Mouse (Mus musculus) CH12F3 (cell line): ENCODE data around the gene Crtc1.

Experiments
- in situ Hi-C: fragments of 300-500 bp; cut with MboI; formaldehyde crosslinking; loops from 2 replicates; pipeline ENCODE4 v1.14.3; 2020; ENCODE audit warnings: low sequenced_read_pairs

Crtc1 gene

DNA sequence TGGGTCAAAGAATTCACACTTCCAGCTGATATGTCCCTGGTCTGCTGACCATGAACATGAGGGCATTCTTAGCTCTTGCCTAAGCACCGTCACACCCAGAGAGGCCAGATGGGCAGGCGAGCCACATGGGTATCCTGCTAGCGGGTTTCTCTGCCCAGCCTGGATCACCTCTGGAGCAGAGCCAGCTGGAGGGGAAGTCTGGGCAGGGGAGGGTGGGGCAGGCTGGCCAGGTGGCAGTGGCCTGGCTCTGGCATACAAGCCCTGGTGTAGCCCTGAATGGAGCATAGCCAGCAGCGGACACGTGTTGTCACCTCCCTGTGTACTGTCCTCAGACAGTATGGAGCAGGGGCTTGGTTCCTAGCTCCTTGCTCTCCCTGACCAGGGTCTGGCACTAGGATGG lies 43.7 kb downstream of the Crtc1 start:
- in situ Hi-C loops: no loop called here

DNA sequence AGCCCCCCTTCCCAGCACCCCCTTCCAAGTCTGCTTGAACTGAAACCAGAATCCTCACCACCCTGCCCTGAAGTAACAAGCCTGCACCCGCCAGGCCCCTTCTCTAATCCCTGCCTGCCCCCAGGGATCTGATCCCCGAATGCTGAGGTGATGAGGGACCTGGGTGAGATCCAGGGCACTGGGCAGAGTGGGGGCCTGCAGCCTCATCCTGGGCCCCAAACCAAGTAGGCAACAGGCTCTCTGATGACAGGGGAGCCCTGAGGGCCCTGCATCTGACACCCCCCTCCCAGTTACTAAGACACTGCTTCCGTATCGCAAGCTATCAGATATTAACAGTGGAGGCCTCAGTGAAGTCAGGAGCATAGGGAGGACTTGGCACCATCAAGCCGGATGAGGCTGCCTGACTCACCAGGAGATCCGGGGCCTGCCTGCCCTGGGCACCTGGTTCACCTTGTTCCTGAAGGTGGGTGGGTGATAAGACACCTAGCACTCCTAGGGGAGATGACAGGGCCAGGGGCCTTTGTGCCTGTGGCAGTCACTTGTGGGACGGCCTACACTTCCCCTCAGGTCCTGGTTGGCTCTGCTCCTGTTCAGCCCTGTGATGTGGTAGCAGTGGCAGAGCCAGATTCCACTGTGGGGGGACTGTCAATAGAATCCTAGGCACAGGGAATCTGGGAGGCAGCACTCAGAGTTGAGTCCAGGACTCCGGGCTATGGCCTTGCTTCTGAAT lies 44.9 kb downstream of the Crtc1 start:
- in situ Hi-C loops: no loop called here

DNA sequence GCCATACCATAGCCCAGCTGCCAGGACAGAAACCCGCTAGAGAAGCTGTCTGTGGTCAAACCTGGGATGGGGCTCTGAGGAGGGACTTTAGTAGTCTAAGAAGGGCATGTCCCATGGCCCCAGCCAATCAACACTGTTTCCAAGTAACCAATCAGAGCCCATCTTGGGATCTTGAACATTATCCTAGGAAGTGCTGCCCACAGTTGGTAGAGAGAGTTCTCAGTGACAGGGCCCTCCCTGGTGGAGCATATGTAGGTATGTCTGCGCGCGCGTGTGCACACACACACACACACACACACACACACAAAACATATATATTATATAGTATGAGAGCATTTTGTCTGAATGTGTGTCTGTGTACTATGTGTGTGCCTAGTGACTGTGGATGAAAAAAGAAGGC lies 46.3 kb downstream of the Crtc1 start:
- in situ Hi-C loops: no loop called here

DNA sequence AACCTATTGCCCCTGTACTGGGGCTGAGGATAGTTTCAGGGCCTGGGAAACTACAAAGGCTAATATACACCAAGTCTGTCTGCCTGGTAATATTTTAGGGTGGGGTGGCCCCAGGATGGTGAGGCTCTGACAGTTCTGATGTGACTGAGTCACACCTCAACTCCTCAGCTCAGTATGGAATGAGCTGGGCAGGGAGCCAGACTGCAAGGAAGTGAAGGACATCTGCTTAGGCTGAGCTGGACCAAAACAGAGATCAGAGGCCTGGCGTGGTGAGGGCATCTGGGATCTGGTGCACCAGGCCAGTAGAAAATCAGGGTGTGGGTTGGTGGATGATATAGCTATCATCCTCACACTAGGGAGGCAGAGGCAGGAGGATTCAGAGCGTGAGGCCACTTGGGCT lies 49.7 kb downstream of the Crtc1 start:
- in situ Hi-C loops: no loop called here

DNA sequence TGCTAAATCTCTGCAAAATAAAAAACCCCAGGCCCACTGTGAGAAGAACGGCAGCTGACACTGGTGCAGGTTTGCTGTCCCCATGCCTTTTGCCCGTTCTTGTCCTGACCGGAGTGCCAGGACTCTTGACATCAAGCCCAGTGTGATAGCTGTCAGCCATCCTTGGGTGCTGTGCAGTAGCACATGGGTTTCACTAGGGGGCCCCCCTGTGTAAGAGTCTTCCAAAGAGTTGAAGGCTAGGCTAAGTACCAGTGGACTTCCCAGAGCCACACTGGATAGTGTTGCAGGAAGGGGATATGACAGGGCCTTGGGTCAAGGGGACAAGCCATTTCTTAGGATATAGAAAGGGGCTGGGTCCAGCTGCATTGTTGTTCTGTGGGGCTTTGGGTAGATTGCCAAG lies 56.1 kb downstream of the Crtc1 start:
- in situ Hi-C loops: no loop called here

DNA sequence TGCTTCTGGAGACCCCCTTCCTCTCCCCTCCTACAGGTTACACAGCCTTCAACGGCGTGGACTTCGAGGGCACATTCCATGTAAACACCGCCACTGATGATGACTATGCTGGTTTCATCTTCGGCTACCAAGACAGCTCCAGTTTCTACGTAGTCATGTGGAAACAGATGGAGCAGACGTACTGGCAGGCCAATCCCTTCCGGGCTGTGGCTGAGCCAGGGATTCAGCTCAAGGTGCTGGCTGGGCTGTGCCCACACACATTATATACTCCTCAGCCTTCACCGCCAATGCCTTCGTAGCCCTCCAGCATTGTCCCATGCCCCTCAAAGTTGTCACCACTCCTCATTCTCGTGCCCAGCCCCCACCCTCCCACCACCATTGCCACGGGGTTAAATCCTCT lies 59.3 kb downstream of the Crtc1 start:
- in situ Hi-C loops: no loop called here

DNA sequence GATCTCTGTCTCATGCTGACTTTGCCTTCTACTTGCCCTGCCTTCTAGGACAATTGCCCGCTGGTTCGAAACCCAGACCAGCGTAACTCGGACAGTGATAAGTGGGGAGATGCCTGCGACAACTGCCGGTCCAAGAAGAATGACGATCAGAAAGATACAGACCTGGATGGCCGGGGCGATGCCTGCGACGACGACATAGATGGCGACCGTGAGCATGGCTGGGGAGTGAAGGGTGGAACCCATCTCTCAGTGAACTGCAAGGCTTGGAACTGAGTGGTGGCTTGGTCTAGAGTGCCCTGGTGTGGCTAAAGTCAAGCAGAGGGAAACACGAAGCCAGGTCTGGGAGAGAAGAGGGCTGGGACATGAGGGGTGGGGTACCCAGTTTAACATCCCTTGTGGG lies 62.3 kb downstream of the Crtc1 start:
- in situ Hi-C loops: no loop called here

DNA sequence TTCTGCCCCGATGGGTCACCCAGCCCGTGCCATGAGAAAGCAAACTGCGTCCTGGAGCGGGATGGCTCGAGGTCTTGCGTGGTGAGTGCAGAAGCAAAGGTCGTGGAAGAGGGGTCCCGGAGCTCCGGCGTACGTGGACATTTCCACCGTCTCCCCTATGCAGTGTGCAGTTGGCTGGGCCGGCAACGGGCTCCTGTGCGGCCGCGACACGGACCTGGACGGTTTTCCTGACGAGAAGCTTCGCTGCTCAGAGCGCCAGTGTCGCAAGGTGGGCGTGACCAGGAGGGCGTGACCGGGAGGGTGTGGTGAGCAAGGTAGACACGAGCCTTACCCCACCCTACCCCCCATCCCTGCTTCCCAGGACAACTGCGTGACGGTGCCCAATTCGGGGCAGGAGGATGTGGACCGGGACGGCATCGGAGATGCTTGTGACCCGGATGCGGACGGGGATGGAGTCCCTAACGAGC lies 63.1 kb downstream of the Crtc1 start:
- in situ Hi-C loops: no loop called here

DNA sequence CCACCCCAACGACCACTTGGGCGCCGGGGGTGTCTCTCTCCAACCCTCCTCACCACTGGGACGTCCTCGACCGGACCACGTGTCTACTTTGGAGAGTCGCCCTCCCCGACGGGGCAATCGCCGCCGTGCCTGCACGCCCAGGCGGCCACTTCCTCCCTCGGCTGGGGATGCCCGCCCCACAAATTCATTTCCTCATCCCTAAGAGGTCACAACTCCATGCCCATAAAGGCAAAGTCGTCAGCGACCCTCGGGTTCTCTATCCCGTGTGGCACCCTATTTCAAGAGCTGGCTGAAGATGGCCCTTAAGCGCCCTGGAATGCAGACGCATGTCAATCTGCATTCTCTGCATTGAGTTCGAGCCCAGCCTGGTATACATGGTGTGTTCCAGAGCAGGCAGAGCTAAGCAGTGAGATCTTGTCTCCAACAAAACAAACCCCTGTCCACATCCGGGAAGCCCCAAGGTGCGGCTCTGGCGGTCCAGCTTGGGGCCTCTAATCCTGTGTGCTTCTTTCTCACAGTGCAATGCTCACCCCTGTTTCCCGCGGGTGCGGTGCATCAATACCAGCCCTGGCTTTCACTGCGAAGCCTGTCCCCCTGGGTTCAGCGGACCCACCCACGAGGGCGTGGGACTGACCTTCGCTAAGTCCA lies 64.0 kb downstream of the Crtc1 start:
- in situ Hi-C loops: no loop called here

DNA sequence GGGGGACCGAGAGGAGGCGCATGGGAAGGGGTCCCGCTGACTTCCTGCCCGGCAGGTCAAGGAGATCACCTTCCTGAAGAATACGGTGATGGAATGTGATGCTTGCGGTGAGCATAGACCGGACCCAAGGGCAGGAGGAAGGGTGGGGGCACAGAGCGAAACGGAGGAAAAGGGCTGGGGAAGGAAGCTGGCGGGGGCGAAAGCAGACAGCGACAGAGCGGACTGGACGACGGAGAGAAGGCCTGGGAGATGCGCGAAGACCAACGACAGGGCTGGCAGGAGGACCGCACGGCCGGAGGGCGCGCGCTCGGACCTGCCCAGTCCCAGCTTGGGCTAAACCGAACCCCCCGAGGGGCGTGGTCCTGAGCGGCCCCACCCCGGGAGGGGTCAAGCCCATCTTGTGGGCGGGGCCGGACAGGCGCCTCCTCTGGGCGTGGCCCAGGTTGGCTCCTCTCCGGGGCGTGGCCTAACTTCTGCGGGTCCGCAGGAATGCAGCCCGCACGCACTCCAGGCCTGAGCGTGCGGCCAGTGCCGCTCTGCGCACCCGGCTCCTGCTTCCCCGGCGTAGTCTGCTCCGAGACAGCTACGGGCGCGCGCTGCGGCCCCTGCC lies 65.0 kb downstream of the Crtc1 start:
- in situ Hi-C loops: no loop called here

DNA sequence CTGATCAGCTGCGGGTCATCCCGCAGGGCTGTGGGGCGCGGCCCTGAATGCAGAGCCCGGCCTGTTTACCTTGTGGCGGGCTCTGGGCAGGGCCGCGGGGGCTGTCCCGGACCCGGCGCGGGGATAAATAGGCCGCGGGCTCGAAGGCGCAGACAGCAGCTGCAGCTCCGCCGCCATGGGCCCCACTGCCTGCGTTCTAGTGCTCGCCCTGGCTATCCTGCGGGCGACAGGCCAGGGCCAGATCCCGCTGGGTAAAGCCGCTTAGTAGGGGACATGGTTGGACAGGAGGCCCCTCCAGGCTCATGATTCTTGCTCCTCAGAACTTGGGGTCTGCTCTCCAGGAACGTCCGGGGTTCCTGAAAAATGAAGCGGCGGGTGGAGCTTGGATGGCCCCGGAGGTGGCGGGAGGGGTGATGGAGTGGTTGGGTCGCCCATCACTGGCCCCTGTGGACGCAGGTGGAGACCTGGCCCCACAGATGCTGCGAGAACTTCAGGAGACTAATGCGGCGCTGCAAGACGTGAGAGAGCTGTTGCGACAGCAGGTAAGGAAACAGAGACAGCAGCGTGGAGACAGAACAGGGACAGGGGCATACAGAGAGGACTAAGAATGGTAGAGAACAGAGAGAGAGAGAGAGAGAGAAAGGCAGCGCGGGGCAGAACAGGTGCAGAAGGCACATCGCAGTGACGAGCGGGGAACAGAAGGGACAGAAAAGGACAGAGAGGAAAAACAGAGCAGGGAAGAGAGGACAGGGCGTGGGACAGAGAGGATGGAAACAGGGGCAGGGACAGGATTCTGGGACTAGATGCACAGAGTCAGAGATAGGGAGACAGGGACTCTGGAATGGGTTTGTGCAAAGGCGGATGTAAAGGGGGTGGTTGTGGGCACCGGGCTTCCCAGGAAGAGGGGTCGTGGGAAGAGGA lies 65.7 kb downstream of the Crtc1 start, which contains the start of gene Comp:
Comp (plus strand) TSS at position 162 of the 921 bp plus-strand sequence.
- in situ Hi-C loops: no loop called here

DNA sequence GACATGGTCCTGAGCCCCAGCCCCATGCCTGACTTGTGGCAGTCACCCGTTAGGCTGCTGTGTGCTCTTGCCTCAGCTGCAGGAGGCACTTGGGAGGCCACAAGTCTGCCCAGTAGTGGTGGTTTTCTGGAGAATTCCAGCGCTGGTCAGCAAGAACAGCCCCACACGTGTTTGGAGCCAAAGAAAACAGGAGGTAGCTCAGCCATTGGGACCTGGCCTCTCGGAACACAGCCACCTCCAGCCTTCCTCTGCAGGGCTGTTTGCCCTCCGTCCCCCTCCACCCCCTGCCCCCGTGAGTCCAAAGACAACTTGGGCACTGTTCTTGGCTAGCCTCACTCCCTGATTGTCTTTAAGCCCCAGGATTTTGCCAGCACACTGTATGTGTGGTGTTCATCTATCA lies 67.4 kb downstream of the Crtc1 start:
- in situ Hi-C loops: no loop called here

DNA sequence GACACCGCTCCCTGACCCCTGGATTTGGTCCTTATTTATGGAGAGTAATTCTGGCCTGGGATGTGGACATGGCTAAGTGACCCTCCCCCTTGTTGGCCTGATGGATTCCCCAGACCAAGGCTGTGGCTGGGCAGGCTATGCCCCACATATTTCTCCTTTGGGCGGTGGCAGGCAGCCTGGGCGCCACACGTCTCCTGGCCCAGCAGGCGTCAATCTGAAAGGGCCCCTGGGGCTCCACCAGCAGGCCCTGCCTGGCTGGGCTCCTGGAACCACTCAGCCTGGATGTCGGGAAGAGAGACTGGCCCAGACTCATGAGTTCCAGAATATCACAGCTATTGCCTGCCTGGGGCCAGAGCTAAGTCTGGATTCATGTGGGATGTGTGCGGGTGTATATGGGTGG lies 68.9 kb downstream of the Crtc1 start:
- in situ Hi-C loops: no loop called here

DNA sequence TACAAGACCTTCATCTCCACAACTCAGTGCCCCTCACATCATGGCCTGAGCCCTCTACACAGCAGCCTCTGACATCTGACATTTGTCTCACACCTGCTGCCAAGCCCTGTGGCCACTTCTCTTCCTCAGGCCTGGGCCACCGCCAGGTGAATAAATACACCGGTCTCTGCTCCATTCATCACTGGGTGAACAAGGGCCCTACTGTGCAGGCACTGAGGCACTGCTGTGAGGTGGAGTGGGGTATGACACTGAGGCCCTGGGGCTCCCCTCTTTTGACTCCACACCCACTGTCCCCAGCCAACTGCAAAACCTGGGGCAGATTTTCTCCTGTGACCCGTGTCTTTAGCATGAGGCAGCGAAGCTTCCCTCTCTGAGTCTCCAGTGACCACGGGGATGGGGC lies 72.8 kb downstream of the Crtc1 start:
- in situ Hi-C loops: no loop called here

DNA sequence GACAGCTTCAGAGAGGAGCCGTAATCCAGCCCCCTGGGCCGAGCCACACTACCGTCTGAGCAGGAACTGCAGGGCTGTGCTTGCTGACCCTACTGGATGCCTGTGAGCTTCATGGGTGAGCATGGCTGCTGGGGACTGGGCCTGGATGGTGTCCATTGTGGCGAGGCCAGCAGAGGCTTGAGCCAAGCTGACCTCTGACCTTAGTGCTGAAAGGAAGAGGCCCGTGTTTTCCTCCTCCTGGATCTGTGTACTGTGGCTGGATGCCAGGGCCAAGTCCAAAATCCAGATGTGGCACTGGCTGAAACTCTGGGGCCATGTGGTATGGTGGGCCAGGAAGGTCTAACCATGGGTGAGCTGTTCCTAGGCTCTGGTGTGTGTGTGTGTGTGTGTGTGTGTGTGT lies 75.3 kb downstream of the Crtc1 start:
- in situ Hi-C loops: no loop called here

DNA sequence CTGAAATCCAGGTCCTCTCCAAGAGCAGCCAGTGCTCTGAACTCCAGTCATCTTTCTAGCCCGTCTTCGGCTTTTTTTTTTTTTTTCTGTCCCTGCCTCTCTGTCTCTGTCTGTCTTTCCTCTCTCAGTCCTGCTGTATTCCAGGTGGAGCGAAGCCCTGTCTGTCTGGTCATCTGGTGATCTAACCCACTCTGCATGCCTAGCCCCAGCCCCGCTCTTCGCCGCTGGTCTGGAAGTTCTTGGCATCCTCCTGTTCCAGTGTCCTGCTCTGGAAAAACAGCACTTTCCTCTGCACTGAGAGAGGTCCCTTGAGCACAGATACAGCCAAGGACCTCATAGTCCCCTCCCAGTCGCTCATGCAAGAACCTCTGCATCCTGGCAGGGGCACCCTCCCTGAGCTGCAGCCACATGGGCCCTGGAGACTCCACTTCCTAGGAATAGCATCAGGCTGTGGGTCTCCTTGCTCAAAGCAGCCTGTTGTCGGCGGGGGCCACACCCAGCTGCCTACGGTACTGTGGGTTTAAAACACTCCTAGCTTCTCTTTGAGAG lies 77.8 kb downstream of the Crtc1 start:
- in situ Hi-C loops: no loop called here

DNA sequence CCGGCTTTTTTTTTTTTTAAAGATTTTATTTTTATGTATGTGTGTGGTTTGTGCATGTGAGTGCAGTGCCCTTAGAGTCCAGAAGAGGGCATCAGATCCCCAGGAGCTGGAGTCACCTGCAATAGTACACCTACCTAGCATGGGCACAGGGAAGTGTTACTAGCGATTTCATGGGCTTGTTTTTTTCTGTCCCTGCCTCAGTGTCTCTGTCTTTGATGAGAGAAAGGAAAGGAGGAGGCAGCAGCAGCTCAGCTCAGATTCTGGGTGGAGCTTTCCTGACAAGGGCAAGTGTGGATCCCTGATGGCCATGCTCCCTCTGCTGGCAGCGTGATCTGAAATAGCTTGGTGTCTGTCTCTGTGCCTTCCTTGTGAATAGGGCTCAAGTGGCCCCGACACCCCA lies 78.6 kb downstream of the Crtc1 start:
- in situ Hi-C loops: no loop called here

DNA sequence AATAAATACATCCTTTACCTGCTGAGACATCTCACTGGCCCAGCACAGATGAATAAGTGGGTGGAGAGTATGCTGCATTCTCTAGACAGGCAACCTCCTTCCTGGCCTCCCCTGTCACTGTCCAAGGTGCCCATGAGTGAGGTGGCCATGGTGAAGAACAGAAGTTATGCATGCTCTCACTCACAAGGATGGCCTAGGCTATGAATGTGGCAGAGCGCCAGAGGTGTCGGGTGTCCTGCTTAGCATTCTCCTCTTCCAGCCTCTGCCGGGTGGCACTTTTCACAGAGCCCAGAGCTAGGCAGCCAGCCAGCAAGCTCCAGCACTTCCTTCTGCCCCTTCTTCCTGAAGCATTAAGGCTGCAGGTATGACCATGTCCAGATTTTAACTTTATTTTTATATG lies 80.0 kb downstream of the Crtc1 start:
- in situ Hi-C loops: no loop called here

DNA sequence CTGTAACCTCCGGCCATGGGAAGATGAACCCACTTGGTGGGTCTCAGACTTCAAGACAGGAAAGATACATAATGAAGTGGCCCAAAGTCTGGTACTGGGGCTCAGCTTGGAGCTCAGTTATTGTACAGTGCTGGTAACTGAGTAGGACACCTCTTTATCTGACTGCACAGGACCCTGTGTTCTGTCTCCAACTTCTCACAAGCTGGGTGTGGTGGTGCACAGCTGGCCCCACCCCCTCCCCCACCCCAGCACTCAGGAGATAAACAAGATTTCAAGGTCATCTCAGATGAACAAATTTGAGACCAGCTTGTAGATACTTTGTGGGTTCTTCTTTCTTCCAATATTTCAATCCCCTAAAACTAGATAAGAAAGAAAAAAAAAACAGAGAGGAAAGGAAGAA lies 83.3 kb downstream of the Crtc1 start:
- in situ Hi-C loops: no loop called here

DNA sequence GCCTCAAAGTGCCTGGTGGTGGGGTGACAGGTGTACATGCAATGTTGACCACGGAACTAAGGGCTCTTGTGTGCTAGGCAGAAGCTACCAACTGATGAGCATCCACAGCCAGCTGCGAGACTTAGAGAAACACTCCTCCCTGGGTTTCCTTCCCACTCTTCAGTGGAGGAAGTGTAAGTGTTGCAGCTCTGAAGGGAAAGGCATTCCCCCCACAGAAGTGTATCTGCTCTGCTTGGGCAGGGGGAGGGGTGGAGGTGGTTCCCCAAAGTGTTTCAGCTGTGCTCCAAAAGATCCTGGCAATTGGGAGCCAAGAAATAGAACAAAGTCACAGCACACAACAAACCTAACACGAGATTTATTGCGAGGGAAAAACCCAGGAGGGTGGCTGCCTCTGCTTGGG lies 85.4 kb downstream of the Crtc1 start:
- in situ Hi-C loops: no loop called here
